Mouse (Mus musculus) liver, embryonic 14.5 days (tissue): ENCODE measurements around the gene Pou5f1. TPM values are rescaled to one million over a fixed set of nuclear protein-coding genes. Genes with fewer than 3 reads are reported as not detected.

ENCODE experiments used
- ATAC-seq: fragments of 200-750 bp; cut with Nextera tagmentation; 2 replicates; pipeline ENCODE4 v1.8.0; 2017; ENCODE audit warnings: moderate number of reproducible peaks, mild to moderate bottlenecking, moderate library complexity; ENCODE audit not compliant: insufficient read depth
- DNase-seq, 3 experiments: peaks; one replicate each; pipeline ENCODE4 v3.0.0-alpha.2; 2012 to 2013; ENCODE audit warnings: low read depth in 3 of 3, low spot score in 3 of 3
- H3K27ac ChIP-seq: fragments of 300-500 bp; sonication (generic); 2 replicates; pipeline ENCODE4 v1.5.1; 2014; ENCODE audit warnings: moderate library complexity, mild to moderate bottlenecking, control low read depth, inconsistent platforms
- H3K27me3 ChIP-seq: fragments of 300-500 bp; sonication (generic); 2 replicates; pipeline ENCODE4 v1.6.1; 2014; ENCODE audit warnings: mild to moderate bottlenecking, low read length, moderate library complexity; ENCODE audit not compliant: control insufficient read depth, insufficient read depth
- H3K36me3 ChIP-seq: fragments of 300-500 bp; sonication (generic); replicated peaks from 2 replicates; pipeline ENCODE4 v1.6.1; 2014; ENCODE audit warnings: low read depth; ENCODE audit not compliant: control insufficient read depth, insufficient read depth
- H3K4me1 ChIP-seq, 2 experiments: fragments of 200-500 bp in 1 of 2; fragments of 300-500 bp in 1 of 2; sonication (generic) in 1 of 2; replicated peaks; 2 replicates each; pipeline ENCODE4 v1.6.1; 2012 to 2014; ENCODE audit warnings: antibody characterized with exemption in 1 of 2, inconsistent platforms in 1 of 2, low read length in 1 of 2; ENCODE audit not compliant: control insufficient read depth in 2 of 2, insufficient read depth in 2 of 2
- H3K4me2 ChIP-seq: fragments of 300-500 bp; sonication (generic); 2 replicates; pipeline ENCODE4 v1.6.1; 2014; ENCODE audit warnings: low read depth, mild to moderate bottlenecking, control low read depth, moderate library complexity
- H3K4me3 ChIP-seq, 2 experiments: fragments of 200-500 bp in 1 of 2; fragments of 300-500 bp in 1 of 2; sonication (generic) in 1 of 2; 2 replicates each; pipeline ENCODE4 v1.5.1; 2012 to 2014; ENCODE audit warnings: low read depth in 2 of 2, low read length in 2 of 2, mild to moderate bottlenecking in 2 of 2, control low read depth in 1 of 2, inconsistent platforms in 1 of 2, moderate library complexity in 1 of 2; ENCODE audit not compliant: insufficient read depth in 1 of 2
- H3K9ac ChIP-seq: fragments of 300-500 bp; sonication (generic); replicated peaks from 2 replicates; pipeline ENCODE4 v1.6.1; 2014; ENCODE audit warnings: mild to moderate bottlenecking, control low read depth, moderate library complexity
- H3K9me3 ChIP-seq: fragments of 300-500 bp; sonication (generic); 2 replicates; pipeline ENCODE4 v1.6.1; 2016; ENCODE audit warnings: low read length, mixed read lengths; ENCODE audit not compliant: control insufficient read depth
- CTCF ChIP-seq: IDR thresholded peaks from 2 replicates; pipeline ENCODE4 v1.5.1; 2016; ENCODE audit warnings: antibody characterized with exemption, low read depth, control low read depth
- EP300 ChIP-seq: IDR thresholded peaks from 2 replicates; pipeline ENCODE4 v1.6.1; 2016; ENCODE audit warnings: antibody characterized with exemption, low read depth
- WGBS: fragments of 180-500 bp; shearing (Covaris S2); extraction: QIAGEN DNeasy Blood & Tissue Kit; methylation state at CpG from one replicate; pipeline ENCODE4 v1.1.7; 2014; ENCODE audit not compliant: insufficient replicate concordance; 5-methylcytosine and 5-hydroxymethylcytosine counted together
- polyA plus RNA-seq, 2 experiments: library from polyadenylated mRNA; depleted of rRNA in 1 of 2; stranded (reverse) in 1 of 2; unstranded in 1 of 2; fragments of >200 nt; fragmentation: Nextera tagmentation in 1 of 2; extraction: Ambion mirVana in 1 of 2; gene quantifications; 2 replicates each; pipeline versions ENCODE4 v1.2.1 to v1.2.3; 2012 to 2014

Pou5f1 gene
- polyA plus RNA-seq, 2 experiments, result not detected

DNA sequence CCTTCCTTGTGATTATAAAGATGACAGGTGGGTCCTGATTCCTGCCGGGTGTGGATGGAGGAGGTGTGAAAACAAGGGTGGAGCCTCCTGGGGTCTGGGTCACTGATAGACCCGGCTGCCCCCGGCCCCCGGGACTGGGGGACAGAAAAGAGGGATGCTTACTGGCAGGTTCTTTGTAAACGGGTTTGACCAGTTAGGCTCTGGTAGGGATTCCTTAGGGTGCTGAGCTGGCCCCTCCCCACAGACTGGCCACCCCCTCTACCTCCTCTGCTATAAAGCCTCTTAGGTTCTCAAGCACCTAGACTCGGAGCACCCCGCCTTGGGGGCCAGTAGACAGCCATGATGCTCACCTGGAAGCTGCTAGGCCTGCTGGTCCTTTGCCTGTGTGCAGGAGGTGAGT lies 27.1 kb downstream of the Pou5f1 start, which contains the start of gene Psors1c2:
TSS of gene Psors1c2 (plus strand) at position 301 of the 400 bp plus-strand sequence.
- DNase-seq, result no peak
- no peak within 1 kb of the TSS for H3K4me3 ChIP-seq
- H3K9ac ChIP-seq, result no peak within 1 kb of the TSS
- no peak for ATAC-seq
- no peaks in the 10 kb centered on the region for H3K4me1 ChIP-seq
- H3K9me3 ChIP-seq, result no peaks in the 10 kb centered on the region
- WGBS, result 24% methylated on average over 7 of the region's 7 CpGs
- no peaks in the 10 kb centered on the region for H3K27me3 ChIP-seq
- H3K36me3 ChIP-seq, result peaks cover 2% of the 10 kb centered on the region
- H3K4me2 ChIP-seq, result no peak within 1 kb of the TSS
- no peak within 1 kb of the TSS for H3K27ac ChIP-seq
- no peak for TF ChIP-seq CTCF
- TF ChIP-seq EP300, result no peak

DNA sequence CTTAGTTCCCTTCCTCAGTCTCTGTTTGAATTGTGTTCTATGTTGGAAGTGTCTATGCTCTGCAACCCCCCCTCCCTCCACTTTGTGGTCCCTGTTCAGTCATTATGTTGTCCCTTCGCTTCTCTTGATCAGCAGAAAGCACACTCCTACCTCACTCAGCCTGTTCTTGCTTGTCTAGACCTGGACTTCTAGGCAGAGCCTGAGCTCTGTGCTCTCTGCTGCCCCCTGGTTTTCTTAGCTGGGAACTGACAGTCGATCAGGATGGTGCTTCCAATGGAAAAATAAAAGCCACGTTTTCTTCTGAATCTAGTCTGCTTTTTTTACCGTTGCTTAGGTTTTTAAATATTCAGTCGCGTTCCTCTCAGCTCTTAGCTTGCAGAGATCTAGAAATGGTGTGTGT lies 28.5 kb downstream of the Pou5f1 start:
- ATAC-seq, result no peak

DNA sequence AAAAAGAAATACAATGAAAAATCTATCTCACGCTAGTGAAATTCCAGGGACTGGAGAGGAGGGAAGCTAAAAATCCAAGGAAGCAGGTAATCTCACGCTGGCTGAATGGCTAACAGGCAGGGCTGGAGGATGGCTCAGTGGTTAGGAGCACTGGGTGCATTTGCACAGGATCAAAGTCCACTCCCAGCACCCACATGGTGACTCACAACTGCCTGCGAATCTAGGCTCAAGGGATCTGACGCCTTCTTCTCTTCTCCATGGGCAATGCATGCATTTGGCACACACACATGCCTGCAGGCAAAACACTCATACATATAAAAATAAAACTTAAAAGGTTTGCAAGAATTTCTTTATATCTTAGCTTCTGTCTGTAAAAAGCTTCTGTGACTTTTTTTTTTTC lies 31.6 kb downstream of the Pou5f1 start:
- TF ChIP-seq EP300 (no peak), CTCF (no peak)
- Histone ChIP-seq H3K4me2 (no peak overlapping the region), H3K9me3 (no peaks in the 10 kb centered on the region), H3K27ac (no peak overlapping the region), H3K4me1 (no peaks in the 10 kb centered on the region), H3K9ac (no peak overlapping the region), H3K4me3 (no peak overlapping the region), H3K36me3 (no peaks in the 10 kb centered on the region), H3K27me3 (no peaks in the 10 kb centered on the region)
- ATAC-seq (no peak), DNase-seq (no peak)
- WGBS, result 57% methylated on average over 4 of the region's 4 CpGs

More for the DNA sequence above, 28.5 kb downstream of the Pou5f1 start:
- DNase-seq, result peak in 2 of 3 experiments; percentile 31 to 35
- no peaks in the 10 kb centered on the region; the same call in 1 of the 2 replicates for H3K36me3 ChIP-seq
- H3K27me3 ChIP-seq, result no peaks in the 10 kb centered on the region
- no peak overlapping the region for H3K9ac ChIP-seq
- H3K4me2 ChIP-seq, result no peak overlapping the region
- TF ChIP-seq CTCF, result peak; percentile 93
- TF ChIP-seq EP300, result no peak
- WGBS, result 8% methylated on average over 6 of the region's 6 CpGs
- no peak overlapping the region for H3K27ac ChIP-seq
- H3K4me3 ChIP-seq, result no peak overlapping the region
- H3K9me3 ChIP-seq, result no peaks in the 10 kb centered on the region
- no peaks in the 10 kb centered on the region for H3K4me1 ChIP-seq

DNA sequence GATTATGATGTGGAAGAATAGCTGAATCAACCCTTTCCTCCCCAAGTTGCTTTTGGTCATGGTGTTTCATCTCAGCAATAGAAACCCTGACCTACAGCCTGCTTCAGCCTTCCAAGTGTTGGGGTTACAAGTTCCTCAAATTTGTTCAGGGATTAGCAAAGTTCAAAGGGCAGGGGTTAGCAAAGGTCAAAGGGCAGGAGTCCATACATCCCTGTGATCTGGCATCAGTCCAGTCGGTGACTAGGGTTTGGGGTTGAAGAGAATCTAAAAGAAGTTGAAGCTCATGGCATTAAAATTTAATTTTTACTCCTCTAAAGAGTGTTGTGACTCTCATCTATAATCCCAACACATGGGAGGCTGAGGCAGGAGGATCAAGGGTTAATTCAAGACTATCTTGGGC lies 32.7 kb downstream of the Pou5f1 start:
- no peak overlapping the region for H3K4me3 ChIP-seq
- H3K27ac ChIP-seq, result no peak overlapping the region
- 41% methylated on average over 1 of the region's 1 CpGs for WGBS
- DNase-seq (no peak), ATAC-seq (no peak)
- no peak for TF ChIP-seq EP300
- no peak for TF ChIP-seq CTCF
- no peak overlapping the region for H3K4me2 ChIP-seq
- H3K9ac ChIP-seq, result no peak overlapping the region
- H3K4me1 ChIP-seq, result no peaks in the 10 kb centered on the region
- no peaks in the 10 kb centered on the region for H3K36me3 ChIP-seq
- no peaks in the 10 kb centered on the region for H3K9me3 ChIP-seq
- no peaks in the 10 kb centered on the region; the same call in 1 of the 2 replicates for H3K27me3 ChIP-seq

DNA sequence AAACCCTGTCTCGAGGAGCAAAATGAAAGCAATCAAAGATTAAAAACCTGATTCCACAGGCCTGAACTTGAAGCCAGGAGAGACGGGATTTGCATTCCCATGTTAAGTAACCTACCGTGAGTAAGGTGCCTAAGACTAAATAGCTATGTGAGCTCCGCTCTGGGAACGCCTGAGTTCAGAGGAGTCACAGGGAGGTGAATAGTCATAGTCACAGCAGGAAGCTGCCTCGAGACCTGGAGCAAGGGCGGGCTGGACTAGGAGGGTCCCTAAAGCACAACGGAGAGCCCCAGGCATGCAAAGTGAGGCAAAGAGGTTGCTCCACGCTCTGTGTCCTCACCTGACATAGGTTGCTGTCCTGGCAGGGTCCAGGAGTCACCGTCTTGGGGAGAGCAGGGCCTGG lies 33.7 kb downstream of the Pou5f1 start:
- TF ChIP-seq CTCF (no peak), EP300 (no peak)
- Histone ChIP-seq H3K27me3 (no peaks in the 10 kb centered on the region; the same call in 1 of the 2 replicates), H3K27ac (no peak overlapping the region), H3K36me3 (no peaks in the 10 kb centered on the region), H3K4me2 (no peak overlapping the region), H3K4me1 (no peaks in the 10 kb centered on the region), H3K9me3 (no peaks in the 10 kb centered on the region), H3K4me3 (no peak overlapping the region), H3K9ac (no peak overlapping the region)
- WGBS, result 42% methylated on average over 10 of the region's 10 CpGs
- ATAC-seq, result no peak
- DNase-seq, result no peak
